Mouse (Mus musculus): ENCODE data around the gene Entpd5. TPM values are rescaled to one million over a fixed set of nuclear protein-coding genes. Genes with fewer than 3 reads are reported as not detected.

The Entpd5 gene
- 216 TPM for polyA plus RNA-seq (2014; fragmentation: Illumina TruSeq; extraction: RNeasy Lipid Tissue Mini Kit (QIAGEN cat#74804); ENCODE audit: low read depth, low replicate concordance)

GRCm38 (mm10) chr12:84408819-84409507 lies at the start of gene Entpd5, which contains the start of gene Bbof1:
Entpd5 (minus strand) TSS chr12:84409029.
Bbof1 (plus strand) TSS chr12:84409071.

DNA sequence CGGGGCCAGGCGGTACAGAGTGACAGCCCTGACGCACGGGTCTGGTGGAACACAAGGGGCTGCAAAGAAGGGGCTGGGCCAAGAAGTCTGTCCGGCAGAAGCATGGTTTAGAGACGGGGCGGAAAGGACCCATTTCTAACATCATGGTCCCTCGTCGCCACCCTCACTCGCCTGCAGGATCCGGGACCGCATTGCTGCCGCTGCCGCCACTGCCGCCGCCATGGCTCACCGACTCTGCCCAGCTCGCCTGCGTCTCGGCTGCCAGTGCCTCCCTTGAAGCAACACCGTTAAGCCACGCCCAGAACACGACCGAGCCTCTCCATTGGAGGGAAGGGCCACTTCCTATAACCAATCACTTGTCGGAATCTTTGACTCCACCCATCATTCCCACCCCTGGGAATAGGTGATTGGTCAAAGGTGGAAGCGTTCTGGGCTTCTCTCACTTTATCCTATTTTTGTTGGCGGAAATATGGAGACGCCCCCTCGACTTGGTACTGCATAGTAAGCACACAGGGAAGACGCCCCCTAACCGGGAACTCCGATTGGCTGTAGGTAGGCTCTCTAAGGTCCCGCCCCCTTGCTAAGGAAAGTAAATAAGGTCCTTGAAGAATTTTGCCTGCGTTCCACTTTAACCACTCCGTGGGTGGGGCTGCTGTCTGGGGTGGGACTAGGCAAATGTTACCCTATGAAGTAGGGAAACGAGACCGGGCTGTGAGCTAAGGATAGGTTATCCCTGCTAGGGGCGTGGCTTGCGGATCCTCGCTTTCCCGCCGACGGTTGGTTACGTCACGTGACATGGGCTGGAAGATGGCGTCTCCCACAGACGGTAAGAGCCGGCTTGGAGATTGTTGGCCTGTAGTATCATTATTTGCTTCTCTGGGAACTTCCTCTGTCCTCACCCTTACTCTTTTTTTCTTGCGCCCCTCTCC lies 42.2 kb upstream of the Entpd5 start, which contains the start of the genes Aldh6a1 and Lin52:
Aldh6a1 (minus strand) TSS at position 287 of the 929 bp plus-strand sequence.
Lin52 (plus strand) TSS at position 705 of the 929 bp plus-strand sequence.

GRCm38 (mm10) chr12:84416834-84417604 lies 8.2 kb upstream of the Entpd5 start, which contains the start of gene Rnf113a2:
Rnf113a2 (plus strand) TSS chr12:84417196.

DNA sequence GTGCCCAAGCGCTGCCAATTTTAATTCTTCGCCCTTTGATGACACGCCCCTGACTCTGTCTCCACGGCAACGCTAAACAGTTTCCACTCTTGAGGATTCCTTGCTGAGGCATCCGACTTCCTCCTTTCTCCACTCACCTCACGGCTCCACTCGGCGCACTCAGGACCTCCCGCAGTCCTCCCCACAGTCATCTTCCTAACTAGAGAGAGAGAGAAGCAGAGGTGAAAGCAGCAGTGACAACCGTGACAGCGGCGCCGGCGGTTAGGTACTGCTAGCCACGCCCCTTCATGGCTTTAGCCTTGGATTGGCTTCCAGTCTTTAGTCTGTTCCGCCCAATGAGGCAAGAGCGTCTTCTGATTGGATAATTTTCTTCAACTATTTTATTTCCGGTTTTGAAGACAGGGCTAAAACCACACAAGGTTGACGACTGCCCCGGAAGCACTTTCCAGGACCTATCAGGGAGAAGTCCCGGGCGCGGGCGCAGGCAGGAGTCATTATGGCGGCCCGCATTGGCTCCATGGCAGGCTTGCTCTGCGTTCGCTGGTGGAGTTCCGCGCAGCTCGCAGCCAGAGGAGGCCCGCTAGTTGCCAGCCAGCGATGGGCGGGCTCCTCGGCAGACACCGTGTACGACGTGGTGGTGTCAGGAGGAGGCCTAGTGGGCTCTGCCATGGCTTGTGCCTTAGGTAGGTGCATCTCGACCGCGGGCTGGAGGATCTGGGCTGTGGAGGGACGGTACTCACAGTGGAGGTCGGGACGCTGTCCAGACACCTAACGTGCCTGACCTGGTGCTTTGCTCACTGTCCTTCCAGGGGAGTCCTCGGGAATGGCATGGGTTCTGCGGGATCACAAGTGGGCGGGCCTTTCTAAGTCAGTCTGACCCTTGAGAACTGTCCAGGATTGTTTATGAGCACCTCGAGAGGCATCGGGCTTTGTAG lies 47.0 kb downstream of the Entpd5 start, which contains the start of the genes Coq6 and Fam161b:
Coq6 (plus strand) TSS at position 103 of the 935 bp plus-strand sequence.
Fam161b (minus strand) TSS at position 279 of the 935 bp plus-strand sequence.

Other genes starting within 250 kb of the Entpd5 start
- 17.7 TPM for gene Elmsan1, start 190.1 kb downstream of the Entpd5 start, polyA plus RNA-seq (2014; fragmentation: Illumina TruSeq; extraction: RNeasy Lipid Tissue Mini Kit (QIAGEN cat#74804); ENCODE audit: low read depth, low replicate concordance)
- gene Ptgr2, start 123.8 kb downstream of the Entpd5 start, polyA plus RNA-seq (2014; fragmentation: Illumina TruSeq; extraction: RNeasy Lipid Tissue Mini Kit (QIAGEN cat#74804); ENCODE audit: low read depth, low replicate concordance) = 113 TPM
- gene Zfp410, start 92.2 kb downstream of the Entpd5 start, polyA plus RNA-seq (2014; fragmentation: Illumina TruSeq; extraction: RNeasy Lipid Tissue Mini Kit (QIAGEN cat#74804); ENCODE audit: low read depth, low replicate concordance) = 45.7 TPM
- 2.2 TPM for gene Coq6, start 47.4 kb downstream of the Entpd5 start, polyA plus RNA-seq (2014; fragmentation: Illumina TruSeq; extraction: RNeasy Lipid Tissue Mini Kit (QIAGEN cat#74804); ENCODE audit: low read depth, low replicate concordance)
- gene Fam161b, start 47.2 kb downstream of the Entpd5 start, polyA plus RNA-seq (2014; fragmentation: Illumina TruSeq; extraction: RNeasy Lipid Tissue Mini Kit (QIAGEN cat#74804); ENCODE audit: low read depth, low replicate concordance) = 4.2 TPM
- gene Bbof1, start within 50 bp of the Entpd5 start, polyA plus RNA-seq (2014; fragmentation: Illumina TruSeq; extraction: RNeasy Lipid Tissue Mini Kit (QIAGEN cat#74804); ENCODE audit: low read depth, low replicate concordance) = 10.3 TPM
- 11.0 TPM for gene Rnf113a2, start 8.2 kb upstream of the Entpd5 start, polyA plus RNA-seq (2014; fragmentation: Illumina TruSeq; extraction: RNeasy Lipid Tissue Mini Kit (QIAGEN cat#74804); ENCODE audit: low read depth, low replicate concordance)
- gene Aldh6a1, start 42.0 kb upstream of the Entpd5 start, polyA plus RNA-seq (2014; fragmentation: Illumina TruSeq; extraction: RNeasy Lipid Tissue Mini Kit (QIAGEN cat#74804); ENCODE audit: low read depth, low replicate concordance) = 99.9 TPM
- 20.2 TPM for gene Lin52, start 42.4 kb upstream of the Entpd5 start, polyA plus RNA-seq (2014; fragmentation: Illumina TruSeq; extraction: RNeasy Lipid Tissue Mini Kit (QIAGEN cat#74804); ENCODE audit: low read depth, low replicate concordance)
- gene Vsx2, start 160.7 kb upstream of the Entpd5 start, polyA plus RNA-seq (2014; fragmentation: Illumina TruSeq; extraction: RNeasy Lipid Tissue Mini Kit (QIAGEN cat#74804); ENCODE audit: low read depth, low replicate concordance) = not detected
- 4.4 TPM for gene Abcd4, start 208.4 kb upstream of the Entpd5 start, polyA plus RNA-seq (2014; fragmentation: Illumina TruSeq; extraction: RNeasy Lipid Tissue Mini Kit (QIAGEN cat#74804); ENCODE audit: low read depth, low replicate concordance)
- not detected for gene Vrtn, start 232.0 kb upstream of the Entpd5 start, polyA plus RNA-seq (2014; fragmentation: Illumina TruSeq; extraction: RNeasy Lipid Tissue Mini Kit (QIAGEN cat#74804); ENCODE audit: low read depth, low replicate concordance)

Measured in sigmoid colon, adult 10 weeks (tissue).